Mouse (Mus musculus): Measurements from ENCODE around the gene Ltv1. TPM values are rescaled to one million over a fixed set of nuclear protein-coding genes. Genes with fewer than 3 reads are reported as not detected.

The Ltv1 gene
- polyA plus RNA-seq, 1 experiment from 2014 or later: 46.8 TPM

DNA sequence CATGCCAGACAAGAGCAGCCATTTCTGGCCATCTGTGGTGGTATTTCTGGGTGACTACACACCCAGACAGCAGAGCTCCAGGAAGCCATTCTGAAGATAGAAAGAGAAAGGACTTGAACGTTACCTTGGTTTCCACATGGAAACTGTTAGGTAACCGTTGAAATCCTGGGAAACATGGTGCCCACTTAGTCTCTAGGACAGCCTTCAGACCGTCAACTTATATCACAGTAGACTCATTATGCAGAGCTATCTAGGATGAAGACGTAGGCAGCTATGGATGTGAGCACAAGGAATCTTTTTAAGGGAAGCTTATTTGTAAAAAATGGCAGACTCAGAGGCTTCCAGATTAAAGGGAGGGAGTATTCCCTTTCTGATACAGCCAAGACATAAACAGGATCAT, 59.1 kb downstream of the Ltv1 start:
- H3K4me3 ChIP-seq (ENCODE audit: control insufficient read depth in 1 of 2, insufficient read depth in 1 of 2, low read depth in 1 of 2, low read length in 2 of 2): no peak overlapping the region
- H3K4me1 ChIP-seq (ENCODE audit: control insufficient read depth in 2 of 2, insufficient read depth in 2 of 2, low read length in 2 of 2): peaks cover 0 to 6% of the 10 kb centered on the region in 2 experiments; a peak in 1 of 4 replicates
- H3K36me3 ChIP-seq (ENCODE audit: control insufficient read depth, insufficient read depth, low read length): peaks cover 12% of the 10 kb centered on the region
- 72% methylated on average over 4 of the region's 4 CpGs for WGBS
- H3K9me3 ChIP-seq (ENCODE audit: control insufficient read depth, low read length): no peaks in the 10 kb centered on the region
- no peaks in the 10 kb centered on the region for H3K27me3 ChIP-seq (ENCODE audit: control insufficient read depth, insufficient read depth, low read length)
- no peak overlapping the region for H3K4me2 ChIP-seq (ENCODE audit: low read length)
- H3K27ac ChIP-seq (replicated peaks in 1 of 2; ENCODE audit: control insufficient read depth in 1 of 2, insufficient read depth in 1 of 2, low read depth in 2 of 2, low read length in 2 of 2): no peak overlapping the region
- H3K9ac ChIP-seq (ENCODE audit: low read length): no peak overlapping the region
- no peak for ATAC-seq (ENCODE audit: insufficient number of reproducible peaks, insufficient read depth, low FRiP score, low read depth)

Other genes with a start within 250 kb of the Ltv1 start
- 6.6 and 7.6 TPM in 2 replicates for gene Stx11, start 228.9 kb downstream of the Ltv1 start, polyA plus RNA-seq (2014; fragmentation: Nextera tagmentation; extraction: Ambion mirVana)
- 31.6 and 32.8 TPM in 2 replicates for gene Sf3b5, start 187.8 kb downstream of the Ltv1 start, polyA plus RNA-seq (2014; fragmentation: Nextera tagmentation; extraction: Ambion mirVana)
- 279 and 282 TPM in 2 replicates for gene Plagl1, start 132.7 kb downstream of the Ltv1 start, polyA plus RNA-seq (2014; fragmentation: Nextera tagmentation; extraction: Ambion mirVana)
- not detected in 2 replicates for gene Zc2hc1b, start 15.1 kb downstream of the Ltv1 start, polyA plus RNA-seq (2014; fragmentation: Nextera tagmentation; extraction: Ambion mirVana)